Comparison of ENCODE assay signal across 8 mouse cellular contexts in genomic region chr6:121185232-121185631, GRCm38 (mm10). TPM values are rescaled to one million over a fixed set of nuclear protein-coding genes. Genes with fewer than 3 reads are reported as not detected.
DNase-seq lines count a peak whose midpoint lies in the region; ATAC-seq and TF ChIP-seq lines count a peak whose summit lies in the region.

No protein-coding gene starts in this region.

- no peak for TF ChIP-seq CTCF in cerebellum, adult 2 months (IDR thresholded peaks at IDR 0.05; ENCODE audit: borderline replicate concordance, insufficient read depth, low read depth, low read length)
- TF ChIP-seq CTCF in liver, postnatal 0 days (IDR thresholded peaks at IDR 0.05; ENCODE audit: low read depth), result no peak
- TF ChIP-seq CTCF in stomach, postnatal 0 days (IDR thresholded peaks at IDR 0.05; ENCODE audit: low read depth), result no peak

- no peak for DNase-seq in cerebellum, adult 2 months
- DNase-seq in cerebellum, adult 11 months, result no peak
- no peak for DNase-seq in liver, postnatal 0 days
- DNase-seq in stomach, postnatal 0 days (ENCODE audit: low spot score), result no peak
- no peak for DNase-seq in adrenal gland, adult 8-10 months

- TF ChIP-seq POLR2A in cerebellum, adult 2 months (IDR thresholded peaks at IDR 0.05; ENCODE audit: borderline replicate concordance, insufficient read depth, low read length), result no peak

- TF ChIP-seq EP300 in liver, postnatal 0 days (IDR thresholded peaks at IDR 0.05; ENCODE audit: low read depth), result no peak
- no peak for TF ChIP-seq EP300 in stomach, postnatal 0 days (optimal IDR thresholded peaks at IDR 0.05)

- H3K9ac ChIP-seq in liver, postnatal 0 days (replicated peaks), result peak overlapping the region; percentile 41; the same call in 1 of the 2 replicates
- no peak overlapping the region; the same call in 1 of the 2 replicates for H3K9ac ChIP-seq in stomach, postnatal 0 days (ENCODE audit: low read length)

- peaks cover 7% of the 10 kb centered on the region for H3K4me1 ChIP-seq in cerebellum, adult 2 months (ENCODE audit: control insufficient read depth, insufficient read depth, low read length)
- H3K4me1 ChIP-seq in megakaryocyte, embryonic 14.5 days, result peaks cover 58% of the 10 kb centered on the region
- H3K4me1 ChIP-seq in liver, postnatal 0 days (ENCODE audit: insufficient read depth), result peaks cover 24% of the 10 kb centered on the region; the same call in 1 of the 2 replicates
- no peaks in the 10 kb centered on the region for H3K4me1 ChIP-seq in stomach, postnatal 0 days (replicated peaks; ENCODE audit: control insufficient read depth, insufficient read depth)

- H3K36me3 ChIP-seq in megakaryocyte, embryonic 14.5 days (replicated peaks; ENCODE audit: low read length), result peaks cover 46% of the 10 kb centered on the region
- peaks cover 12% of the 10 kb centered on the region for H3K36me3 ChIP-seq in liver, postnatal 0 days (replicated peaks; ENCODE audit: insufficient read depth, low read length)
- peaks cover 11% of the 10 kb centered on the region; the same call in 1 of the 2 replicates for H3K36me3 ChIP-seq in stomach, postnatal 0 days (ENCODE audit: control insufficient read depth, insufficient read depth, low read length)

- H3K9me3 ChIP-seq in megakaryocyte, embryonic 14.5 days, result no peaks in the 10 kb centered on the region
- H3K9me3 ChIP-seq in liver, postnatal 0 days (ENCODE audit: low read length), result no peaks in the 10 kb centered on the region
- H3K9me3 ChIP-seq in stomach, postnatal 0 days (ENCODE audit: control insufficient read depth, low read length), result no peaks in the 10 kb centered on the region

- ATAC-seq in megakaryocyte, adult 5-6 weeks (ENCODE audit: poor library complexity, severe bottlenecking), result no peak
- peak; percentile 25 for ATAC-seq in liver, postnatal 0 days
- peak; percentile 8; the same call in 1 of the 2 replicates for ATAC-seq in stomach, postnatal 0 days (ENCODE audit: low FRiP score, low TSS enrichment)
- ATAC-seq in frontal cortex, adult (ENCODE audit: low TSS enrichment), result no peak

- peak overlapping the region; percentile 33 for H3K4me3 ChIP-seq in cerebellum, adult 2 months (replicated peaks; ENCODE audit: insufficient read depth, low read depth, low read length)
- H3K4me3 ChIP-seq in megakaryocyte, embryonic 14.5 days (replicated peaks), result peak overlapping the region; percentile 98
- H3K4me3 ChIP-seq in liver, postnatal 0 days (ENCODE audit: low read depth, low read length), result peak overlapping the region; percentile 71
- H3K4me3 ChIP-seq in stomach, postnatal 0 days (ENCODE audit: low read depth, low read length), result peak overlapping the region; percentile 72; the same call in 1 of the 2 replicates

- no peaks in the 10 kb centered on the region for H3K27me3 ChIP-seq in cerebellum, adult 2 months (ENCODE audit: control insufficient read depth, insufficient read depth, low read length)
- peaks cover 4% of the 10 kb centered on the region for H3K27me3 ChIP-seq in megakaryocyte, embryonic 14.5 days (replicated peaks)
- no peaks in the 10 kb centered on the region for H3K27me3 ChIP-seq in liver, postnatal 0 days (ENCODE audit: insufficient read depth, low read length)
- H3K27me3 ChIP-seq in stomach, postnatal 0 days (ENCODE audit: control insufficient read depth, insufficient read depth, low read length), result no peaks in the 10 kb centered on the region

- H3K27ac ChIP-seq in cerebellum, adult 2 months (ENCODE audit: insufficient read depth, low read length), result no peak overlapping the region
- peak overlapping the region; percentile 53 for H3K27ac ChIP-seq in liver, postnatal 0 days (ENCODE audit: low read depth)
- no peak overlapping the region for H3K27ac ChIP-seq in stomach, postnatal 0 days (replicated peaks)

- H3K4me2 ChIP-seq in liver, postnatal 0 days (ENCODE audit: low read depth, low read length), result peak overlapping the region; percentile 98
- peak overlapping the region; percentile 99 for H3K4me2 ChIP-seq in stomach, postnatal 0 days (replicated peaks; ENCODE audit: low read depth)

- 76% methylated on average over 8 of the region's 8 CpGs for WGBS in cerebellum, adult 2 months
- 59% methylated on average over 8 of the region's 8 CpGs for WGBS in liver, postnatal 0 days (ENCODE audit: insufficient replicate concordance)
- 60% methylated on average over 8 of the region's 8 CpGs for WGBS in stomach, postnatal 0 days

RNA-seq across cellular contexts. Expression of gene Pex26, which starts 1.8 kb away (rescaled TPM):
- polyA plus RNA-seq in cerebellum, adult 2 months (2012; rRNA removed), result 19.1 and 21.0 TPM in 2 replicates
- 3.6 and 7.2 TPM in 2 replicates for polyA plus RNA-seq in megakaryocyte, embryonic 14.5 days (2012; ENCODE audit: insufficient read depth, low replicate concordance)
- total RNA-seq in megakaryocyte, adult 5-6 weeks (2015), result 3.7 and 4.8 TPM in 2 replicates
- 4.2 and 5.7 TPM in 2 replicates for total RNA-seq in megakaryocyte, adult 5-6 weeks (2017)
- 3.9 and 4.2 TPM in 2 replicates for polyA plus RNA-seq in liver, postnatal 0 days (2015; fragmentation: Nextera tagmentation; extraction: Ambion mirVana)
- 6.2 and 6.5 TPM in 2 replicates for polyA plus RNA-seq in stomach, postnatal 0 days (2015; fragmentation: Nextera tagmentation; extraction: Ambion mirVana)
- 10 to 100 TPM; 12.8 to 16.4 (median 14.8) TPM for total RNA-seq in adrenal gland, adult 8-10 months (2022)

RNA-seq across cellular contexts. Expression of gene Tuba8, which starts 25.3 kb away (rescaled TPM):
- polyA plus RNA-seq in cerebellum, adult 2 months (2012; rRNA removed), result 19.9 and 21.5 TPM in 2 replicates
- polyA plus RNA-seq in megakaryocyte, embryonic 14.5 days (2012; ENCODE audit: insufficient read depth, low replicate concordance), result 75.1 and 120 TPM in 2 replicates
- 5.1 and 6.2 TPM in 2 replicates for total RNA-seq in megakaryocyte, adult 5-6 weeks (2015)
- 5.1 and 5.6 TPM in 2 replicates for total RNA-seq in megakaryocyte, adult 5-6 weeks (2017)
- polyA plus RNA-seq in liver, postnatal 0 days (2015; fragmentation: Nextera tagmentation; extraction: Ambion mirVana), result 6.5 and 6.7 TPM in 2 replicates
- polyA plus RNA-seq in stomach, postnatal 0 days (2015; fragmentation: Nextera tagmentation; extraction: Ambion mirVana), result 0.06 and 0.13 TPM in 2 replicates
- 1 to 10 TPM; 1.8 to 7.9 (median 4.5) TPM for total RNA-seq in adrenal gland, adult 8-10 months (2022)

RNA-seq across cellular contexts. Expression of gene Mical3, which starts 54.4 kb away (rescaled TPM):
- 75.7 and 82.7 TPM in 2 replicates for polyA plus RNA-seq in cerebellum, adult 2 months (2012; rRNA removed)
- polyA plus RNA-seq in megakaryocyte, embryonic 14.5 days (2012; ENCODE audit: insufficient read depth, low replicate concordance), result 17.8 and 21.9 TPM in 2 replicates
- total RNA-seq in megakaryocyte, adult 5-6 weeks (2015), result 4.3 and 7.7 TPM in 2 replicates
- 2.4 TPM in 2 replicates for total RNA-seq in megakaryocyte, adult 5-6 weeks (2017)
- polyA plus RNA-seq in liver, postnatal 0 days (2015; fragmentation: Nextera tagmentation; extraction: Ambion mirVana), result 4.0 and 4.5 TPM in 2 replicates
- 4.1 and 4.5 TPM in 2 replicates for polyA plus RNA-seq in stomach, postnatal 0 days (2015; fragmentation: Nextera tagmentation; extraction: Ambion mirVana)
- 10 to 100 TPM; 41.6 to 78.2 (median 55.4) TPM for total RNA-seq in adrenal gland, adult 8-10 months (2022)

Comparison
In these comparisons a context has a peak if more than half of its experiments do, and no peak if none do; other contexts are left out.
1. H3K4me3 ChIP-seq: peak in every context shown above with its lines; median percentile 98 in megakaryocyte, embryonic 14.5 days; 72 in stomach, postnatal 0 days; 71 in liver, postnatal 0 days; 33 in cerebellum, adult 2 months.
2. ATAC-seq: peak in liver, postnatal 0 days (single experiment) and stomach, postnatal 0 days (single experiment); none in megakaryocyte, adult 5-6 weeks (single experiment) and frontal cortex, adult (single experiment).